Mouse (Mus musculus) layer of hippocampus, adult 9-11 months (tissue): ENCODE data around the gene 5730596B20Rik.

ENCODE experiments used
- DNase-seq: peaks from one replicate; pipeline ENCODE4 v3.0.0; 2022

Gene 5730596B20Rik

DNA sequence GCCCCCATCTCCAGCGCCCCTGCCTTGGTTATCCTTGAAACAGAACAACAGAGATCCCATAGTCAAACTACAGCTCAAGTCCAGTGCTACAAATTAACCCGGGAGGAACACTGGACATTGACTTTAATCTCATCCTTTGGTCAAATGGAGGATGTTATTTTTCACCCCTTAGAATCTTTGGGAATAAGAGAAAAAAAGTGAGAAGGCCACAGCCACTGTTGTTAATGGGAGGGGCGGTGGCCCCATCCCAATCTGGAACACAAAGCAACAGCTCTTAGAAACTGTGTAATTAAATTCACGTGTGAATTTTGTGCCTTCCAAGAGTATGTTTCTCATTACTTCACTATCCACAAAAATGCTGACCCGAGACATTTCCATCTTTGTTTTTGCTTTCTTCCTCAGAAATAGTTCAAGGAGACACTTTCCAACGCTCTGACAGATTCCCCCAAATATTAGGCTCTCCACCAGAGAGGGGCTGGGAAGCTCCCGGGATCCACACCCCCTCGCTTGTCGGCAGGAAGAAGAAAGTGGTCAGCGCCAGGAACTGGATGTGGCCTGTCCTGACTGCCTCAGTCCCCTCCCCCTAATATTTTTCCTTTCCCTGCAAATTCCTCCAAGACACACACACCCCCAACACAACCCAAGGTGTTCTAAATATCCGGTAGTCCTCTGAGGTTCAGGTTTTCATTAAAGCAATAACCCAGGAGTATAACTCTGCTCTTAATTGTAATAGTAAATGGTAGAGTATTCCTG lies 50.3 kb downstream of the 5730596B20Rik start:
- no peak for DNase-seq

DNA sequence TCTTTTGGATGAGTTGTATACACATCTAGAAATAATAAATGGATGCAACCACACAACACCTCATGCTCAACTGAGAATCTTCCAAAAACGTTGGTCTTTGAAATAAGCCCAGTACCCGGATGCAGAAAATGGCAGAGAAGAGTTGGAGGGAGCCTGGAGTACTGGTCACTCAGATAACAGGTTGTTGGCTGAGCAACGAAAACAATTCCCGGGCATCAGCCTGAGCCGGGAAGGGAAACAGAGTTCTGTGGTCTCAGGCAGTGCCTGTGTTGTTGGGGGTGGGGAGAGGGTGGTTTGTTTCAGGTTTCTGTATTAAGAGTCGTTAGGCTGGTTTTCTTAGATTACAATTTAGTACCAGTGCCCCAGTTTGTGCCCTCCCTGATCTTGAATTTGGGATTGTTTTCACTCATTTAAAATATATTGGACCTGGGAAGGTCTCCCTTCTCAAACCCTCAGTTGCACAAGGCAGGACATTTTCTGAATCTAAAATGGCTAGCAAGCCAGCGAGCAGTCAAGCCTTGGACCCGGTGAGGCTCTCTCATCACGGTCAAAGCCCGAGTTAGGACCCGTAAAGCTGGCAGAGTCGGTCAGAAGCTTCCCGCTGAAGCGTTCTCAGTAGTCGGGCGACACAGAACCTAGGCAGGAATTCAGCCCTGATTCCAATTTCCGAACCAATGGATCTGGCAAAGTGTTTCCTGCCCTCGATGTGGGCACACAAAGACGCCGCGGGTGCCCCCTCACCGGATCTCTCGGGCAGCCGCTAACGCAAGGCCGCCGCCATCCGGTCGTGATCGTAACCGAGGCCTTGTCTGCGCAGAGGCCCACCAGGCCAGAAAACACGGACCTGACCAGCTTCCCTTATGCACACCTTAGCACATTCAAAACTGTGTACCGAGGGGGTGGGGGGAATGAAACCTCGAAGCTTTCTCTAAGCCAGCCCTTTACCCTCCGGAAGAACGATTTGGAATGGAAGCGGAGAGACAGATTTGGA lies 51.5 kb downstream of the 5730596B20Rik start:
- no peak for DNase-seq

DNA sequence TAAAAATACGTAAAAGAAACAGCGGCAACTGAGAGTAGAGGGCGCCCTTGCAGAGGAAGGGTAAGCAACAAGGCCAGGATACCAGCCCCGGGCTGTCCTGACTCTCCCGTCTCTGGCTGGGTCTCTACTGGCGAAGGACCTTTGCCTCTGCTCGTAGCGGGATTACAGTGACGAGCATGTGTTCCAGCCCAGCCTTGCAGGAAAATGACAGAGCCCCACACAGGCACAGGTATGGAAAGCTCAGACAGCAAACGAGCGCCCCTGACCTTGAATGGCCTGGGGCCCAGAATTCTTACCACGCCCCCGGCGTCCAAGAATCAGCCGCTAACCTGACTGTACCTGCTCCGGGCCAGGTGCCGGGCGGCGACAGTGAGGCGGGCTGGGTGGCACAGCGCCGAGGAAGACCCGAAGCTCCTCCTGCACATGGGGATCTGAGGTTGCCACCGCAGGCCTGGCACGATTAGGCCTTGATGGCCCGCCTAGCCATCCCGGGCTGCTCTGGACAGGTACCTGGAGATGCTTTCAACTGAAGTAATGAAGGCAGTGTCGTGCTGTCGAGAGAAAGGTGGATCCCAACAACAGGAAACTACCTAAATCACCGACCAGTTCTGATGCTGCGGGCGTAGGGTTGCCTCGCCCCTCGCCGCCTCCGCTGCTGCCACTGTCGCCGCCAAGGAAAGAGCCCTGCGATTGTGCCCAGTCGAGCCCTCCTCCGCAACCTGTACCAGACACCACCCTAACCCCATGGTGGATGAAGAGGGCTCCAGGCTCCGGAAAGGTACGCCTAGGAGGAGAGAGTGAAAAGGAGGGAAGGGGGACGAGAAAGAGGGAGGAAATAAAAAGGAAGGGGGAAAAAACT lies 52.5 kb downstream of the 5730596B20Rik start:
- no peak for DNase-seq
